Mouse (Mus musculus): ENCODE data around the gene Itpr1.

DNA sequence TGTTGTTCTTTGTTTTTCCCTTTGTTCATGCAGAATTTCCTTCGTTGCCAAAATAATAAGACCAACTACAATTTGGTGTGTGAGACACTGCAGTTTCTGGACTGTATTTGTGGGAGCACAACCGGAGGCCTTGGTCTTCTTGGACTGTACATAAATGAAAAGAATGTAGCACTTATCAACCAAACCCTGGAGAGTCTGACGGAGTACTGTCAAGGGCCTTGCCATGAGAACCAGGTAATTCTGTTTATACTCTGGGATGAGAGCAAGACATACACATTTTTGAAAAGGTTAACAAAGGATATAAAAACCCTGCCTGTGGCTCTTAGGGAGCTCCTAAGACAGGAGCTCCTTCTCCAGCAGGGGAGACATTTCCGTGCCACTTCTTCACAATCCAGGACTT lies 268.3 kb downstream of the Itpr1 start:
- TF ChIP-seq CTCF (IDR thresholded peaks at IDR 0.05; ENCODE audit: low read depth, low read length) = no peak
- TF ChIP-seq POLR2A (IDR thresholded peaks at IDR 0.05; ENCODE audit: extremely low read depth, insufficient read depth, low read length) = no peak
